Mouse (Mus musculus): ENCODE data around the gene Gins2. TPM values are rescaled to one million over a fixed set of nuclear protein-coding genes. Genes with fewer than 3 reads are reported as not detected.
A peak's percentile ranks its signal among the peaks of the same experiment; 100 is the strongest.

Gins2 gene
- polyA plus RNA-seq, 1 experiment from 2014 or later, result 20.3 TPM

- Histone ChIP-seq H3K9me3 (ENCODE audit: low read length) (no peaks in the 10 kb centered on the region), H3K4me2 (ENCODE audit: low read depth, low read length) (peak overlapping the region; percentile 42), H3K4me3 (ENCODE audit: low read depth, low read length) (no peak overlapping the region), H3K27me3 (ENCODE audit: insufficient read depth, low read length) (no peaks in the 10 kb centered on the region), H3K9ac (replicated peaks) (no peak overlapping the region), H3K27ac (ENCODE audit: low read depth) (no peak overlapping the region), H3K36me3 (replicated peaks; ENCODE audit: insufficient read depth, low read length) (no peaks in the 10 kb centered on the region), H3K4me1 (ENCODE audit: insufficient read depth) (no peaks in the 10 kb centered on the region)
- ATAC-seq, result 0 out of 2 replicates have a peak, but pooled peaks have one; percentile 7
- no peak for TF ChIP-seq CTCF (IDR thresholded peaks at IDR 0.05; ENCODE audit: low read depth)
- no peak for TF ChIP-seq EP300 (IDR thresholded peaks at IDR 0.05; ENCODE audit: low read depth)
- DNase-seq, result no peak
- WGBS (ENCODE audit: insufficient replicate concordance), result 69% methylated on average over 9 of the region's 9 CpGs
Observed at GRCm38 (mm10) chr8:120607460-120607859, 18.4 kb upstream of the Gins2 start.

- WGBS (ENCODE audit: insufficient replicate concordance), result 76% methylated on average over 6 of the region's 6 CpGs
- TF ChIP-seq CTCF (IDR thresholded peaks at IDR 0.05; ENCODE audit: low read depth) (no peak), EP300 (IDR thresholded peaks at IDR 0.05; ENCODE audit: low read depth) (no peak)
- no peak for ATAC-seq
- Histone ChIP-seq H3K9me3 (ENCODE audit: low read length) (no peaks in the 10 kb centered on the region), H3K4me2 (ENCODE audit: low read depth, low read length) (no peak overlapping the region), H3K4me3 (ENCODE audit: low read depth, low read length) (no peak overlapping the region), H3K27me3 (ENCODE audit: insufficient read depth, low read length) (no peaks in the 10 kb centered on the region), H3K36me3 (replicated peaks; ENCODE audit: insufficient read depth, low read length) (no peaks in the 10 kb centered on the region), H3K4me1 (ENCODE audit: insufficient read depth) (no peaks in the 10 kb centered on the region; the same call in 1 of the 2 replicates), H3K27ac (ENCODE audit: low read depth) (no peak overlapping the region), H3K9ac (replicated peaks) (no peak overlapping the region)
- no peak for DNase-seq
Observed at GRCm38 (mm10) chr8:120602672-120603071, 13.6 kb upstream of the Gins2 start.

- Histone ChIP-seq H3K9me3 (ENCODE audit: low read length) (no peaks in the 10 kb centered on the region), H3K4me1 (ENCODE audit: insufficient read depth) (no peaks in the 10 kb centered on the region; the same call in 1 of the 2 replicates), H3K4me2 (ENCODE audit: low read depth, low read length) (no peak overlapping the region), H3K36me3 (replicated peaks; ENCODE audit: insufficient read depth, low read length) (no peaks in the 10 kb centered on the region), H3K9ac (replicated peaks) (no peak overlapping the region), H3K4me3 (ENCODE audit: low read depth, low read length) (no peak overlapping the region), H3K27ac (ENCODE audit: low read depth) (no peak overlapping the region), H3K27me3 (ENCODE audit: insufficient read depth, low read length) (no peaks in the 10 kb centered on the region)
- ATAC-seq (no peak), DNase-seq (peak; percentile 88)
- 33% methylated on average over 7 of the region's 7 CpGs for WGBS (ENCODE audit: insufficient replicate concordance)
- TF ChIP-seq CTCF (IDR thresholded peaks at IDR 0.05; ENCODE audit: low read depth), result peak; percentile 87
- no peak for TF ChIP-seq EP300 (IDR thresholded peaks at IDR 0.05; ENCODE audit: low read depth)
Observed at GRCm38 (mm10) chr8:120599504-120599903, 10.4 kb upstream of the Gins2 start.

GRCm38 (mm10) chr8:120598579-120598978 lies 9.5 kb upstream of the Gins2 start:
- 55% methylated on average over 23 of the region's 24 CpGs for WGBS (ENCODE audit: insufficient replicate concordance)

GRCm38 (mm10) chr8:120595963-120596362 lies 6.9 kb upstream of the Gins2 start:
- TF ChIP-seq CTCF (IDR thresholded peaks at IDR 0.05; ENCODE audit: low read depth), result peak; percentile 93
- no peak for TF ChIP-seq EP300 (IDR thresholded peaks at IDR 0.05; ENCODE audit: low read depth)
- Histone ChIP-seq H3K9ac (replicated peaks) (no peak overlapping the region), H3K36me3 (replicated peaks; ENCODE audit: insufficient read depth, low read length) (no peaks in the 10 kb centered on the region), H3K27me3 (ENCODE audit: insufficient read depth, low read length) (no peaks in the 10 kb centered on the region), H3K4me1 (ENCODE audit: insufficient read depth) (no peaks in the 10 kb centered on the region; the same call in 1 of the 2 replicates), H3K4me3 (ENCODE audit: low read depth, low read length) (no peak overlapping the region), H3K27ac (ENCODE audit: low read depth) (no peak overlapping the region), H3K9me3 (ENCODE audit: low read length) (no peaks in the 10 kb centered on the region), H3K4me2 (ENCODE audit: low read depth, low read length) (no peak overlapping the region)
- peak; percentile 37; the same call in 1 of the 2 replicates for ATAC-seq
- WGBS (ENCODE audit: insufficient replicate concordance), result 9% methylated on average over 5 of the region's 5 CpGs
- peak; percentile 79 for DNase-seq

More at GRCm38 (mm10) chr8:120598579-120598978, 9.5 kb upstream of the Gins2 start:
- ATAC-seq (no peak), DNase-seq (no peak)
- no peaks in the 10 kb centered on the region for H3K9me3 ChIP-seq (ENCODE audit: low read length)
- H3K4me3 ChIP-seq (ENCODE audit: low read depth, low read length), result no peak overlapping the region
- no peak overlapping the region for H3K27ac ChIP-seq (ENCODE audit: low read depth)
- TF ChIP-seq EP300 (IDR thresholded peaks at IDR 0.05; ENCODE audit: low read depth), result no peak
- TF ChIP-seq CTCF (IDR thresholded peaks at IDR 0.05; ENCODE audit: low read depth), result no peak
- H3K36me3 ChIP-seq (replicated peaks; ENCODE audit: insufficient read depth, low read length), result no peaks in the 10 kb centered on the region
- no peak overlapping the region for H3K9ac ChIP-seq (replicated peaks)
- H3K4me2 ChIP-seq (ENCODE audit: low read depth, low read length), result no peak overlapping the region
- H3K27me3 ChIP-seq (ENCODE audit: insufficient read depth, low read length), result no peaks in the 10 kb centered on the region
- no peaks in the 10 kb centered on the region; the same call in 1 of the 2 replicates for H3K4me1 ChIP-seq (ENCODE audit: insufficient read depth)

GRCm38 (mm10) chr8:120594571-120594970 lies 5.5 kb upstream of the Gins2 start:
- TF ChIP-seq CTCF (IDR thresholded peaks at IDR 0.05; ENCODE audit: low read depth) (peak; percentile 68), EP300 (IDR thresholded peaks at IDR 0.05; ENCODE audit: low read depth) (no peak)
- H3K4me2 ChIP-seq (ENCODE audit: low read depth, low read length), result no peak overlapping the region
- 90% methylated on average over 5 of the region's 5 CpGs for whole genome bisulfite sequencing (ENCODE audit: insufficient replicate concordance)
- H3K36me3 ChIP-seq (replicated peaks; ENCODE audit: insufficient read depth, low read length), result no peaks in the 10 kb centered on the region
- no peaks in the 10 kb centered on the region for H3K9me3 ChIP-seq (ENCODE audit: low read length)
- H3K4me1 ChIP-seq (ENCODE audit: insufficient read depth), result peaks cover 6% of the 10 kb centered on the region
- no peak overlapping the region for H3K9ac ChIP-seq (replicated peaks)
- no peak overlapping the region for H3K27ac ChIP-seq (ENCODE audit: low read depth)
- no peaks in the 10 kb centered on the region for H3K27me3 ChIP-seq (ENCODE audit: insufficient read depth, low read length)
- ATAC-seq, result no peak
- no peak overlapping the region for H3K4me3 ChIP-seq (ENCODE audit: low read depth, low read length)
- no peak for DNase-seq
